Comparison of ENCODE assay signal across 9 mouse cellular contexts in the genomic region with DNA sequence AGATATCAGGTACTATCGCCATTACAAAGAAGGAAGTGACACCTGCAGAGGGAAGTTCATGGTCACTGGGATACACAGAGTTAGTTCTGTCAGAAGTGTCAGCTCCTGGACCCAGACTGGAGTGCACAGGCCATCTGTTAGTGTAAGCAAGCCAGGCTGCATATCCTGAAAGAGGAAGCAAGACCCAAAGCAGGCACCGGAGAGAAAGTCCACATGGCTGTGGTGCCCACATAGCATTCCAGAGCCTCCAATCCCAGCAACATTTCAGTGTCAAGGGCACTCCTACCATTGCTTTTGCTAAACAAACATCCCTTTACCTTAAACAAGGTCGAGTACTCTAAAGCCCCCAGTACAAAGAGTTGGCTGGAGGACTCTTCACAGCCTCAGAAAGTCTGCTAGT.
DNase-seq lines count a peak whose midpoint lies in the region; ATAC-seq and TF ChIP-seq lines count a peak whose summit lies in the region.
"Had no signal": no experiment of that assay in that cellular context is flagged by ENCODE, and none has a peak within 500 bp of the region (broad histone marks: within the 10 kb centered on the region; RNA-seq: fewer than 3 reads in every experiment).

No protein-coding gene starts in this region.

- no peak overlapping the region for H3K4me2 ChIP-seq in heart, embryonic 15.5 days
- no peak overlapping the region for H3K4me2 ChIP-seq in heart, embryonic 12.5 days

- no peak for TF ChIP-seq POLR2A in MEL (IDR thresholded peaks at IDR 0.05; ENCODE audit: control insufficient read depth in 1 of 2, insufficient read depth in 1 of 2, low read depth in 1 of 2, low read length in 2 of 2, poor library complexity in 1 of 2)

- WGBS in heart, embryonic 15.5 days: 53% methylated on average over 3 of the region's 3 CpGs
- WGBS in heart, embryonic 12.5 days: 62% methylated on average over 3 of the region's 3 CpGs

- no peak overlapping the region for H3K4me3 ChIP-seq in heart, embryonic 15.5 days
- no peak overlapping the region for H3K4me3 ChIP-seq in heart, embryonic 12.5 days
- H3K4me3 ChIP-seq in MEL (ENCODE audit: control insufficient read depth in 1 of 2, insufficient read depth in 1 of 2, low read depth in 2 of 2, low read length in 2 of 2): no peak overlapping the region
- H3K4me3 ChIP-seq: megakaryocyte, embryonic 14.5 days had no signal

- DNase-seq in MEL (ENCODE audit: low read depth, low spot score) (peak; percentile 48), MN1 (ENCODE audit: low spot score) (no peak)
- DNase-seq in lung, postnatal 36 days: peak; percentile 57
- DNase-seq in ovary, postnatal 36 days (ENCODE audit: low spot score): no peak

- no peaks in the 10 kb centered on the region for H3K79me2 ChIP-seq in MEL (ENCODE audit: control insufficient read depth, insufficient read depth, low read length, poor library complexity)

- no peak for TF ChIP-seq CTCF in MEL (IDR thresholded peaks at IDR 0.05 in 2 of 3, conservative IDR thresholded peaks at IDR 0.05 in 1 of 3; ENCODE audit: control insufficient read depth in 1 of 3, insufficient read depth in 1 of 3, low read depth in 2 of 3, low read length in 3 of 3, poor library complexity in 1 of 3, severe bottlenecking in 1 of 3)

- H3K36me3 ChIP-seq in heart, embryonic 15.5 days: no peaks in the 10 kb centered on the region
- H3K36me3 ChIP-seq in heart, embryonic 12.5 days: no peaks in the 10 kb centered on the region
- peaks cover 5 to 27% of the 10 kb centered on the region in 2 experiments for H3K36me3 ChIP-seq in MEL (ENCODE audit: control insufficient read depth in 1 of 2, insufficient read depth in 2 of 2, low read length in 2 of 2)

- H3K27me3 ChIP-seq in heart, embryonic 15.5 days: no peaks in the 10 kb centered on the region
- H3K27me3 ChIP-seq in heart, embryonic 12.5 days (replicated peaks): no peaks in the 10 kb centered on the region
- no peaks in the 10 kb centered on the region for H3K27me3 ChIP-seq in MEL (ENCODE audit: control insufficient read depth in 1 of 2, insufficient read depth in 2 of 2, low read length in 2 of 2)
- H3K27me3 ChIP-seq: megakaryocyte, embryonic 14.5 days had no signal

- no peaks in the 10 kb centered on the region for H3K9me3 ChIP-seq in heart, embryonic 15.5 days (replicated peaks)
- H3K9me3 ChIP-seq in heart, embryonic 12.5 days (replicated peaks): no peaks in the 10 kb centered on the region
- no peaks in the 10 kb centered on the region for H3K9me3 ChIP-seq in MEL (replicated peaks; ENCODE audit: insufficient read depth, low read length)
- H3K9me3 ChIP-seq: megakaryocyte, embryonic 14.5 days had no signal

- H3K4me1 ChIP-seq in heart, embryonic 15.5 days (replicated peaks): peaks cover 15% of the 10 kb centered on the region
- peaks cover 18% of the 10 kb centered on the region for H3K4me1 ChIP-seq in heart, embryonic 12.5 days (replicated peaks)
- H3K4me1 ChIP-seq in MEL (ENCODE audit: control insufficient read depth in 1 of 2, insufficient read depth in 2 of 2, low read length in 2 of 2): peaks cover 15 to 24% of the 10 kb centered on the region in 2 experiments

- no peak for ATAC-seq in heart, embryonic 15.5 days (replicated peaks; ENCODE audit: insufficient number of reproducible peaks, insufficient read depth, low FRiP score, low read depth)
- ATAC-seq in heart, embryonic 12.5 days (ENCODE audit: insufficient number of reproducible peaks, low FRiP score): no peak
- peak; percentile 68 for ATAC-seq in common myeloid progenitor, adult 5-6 weeks (replicated peaks; ENCODE audit: low read depth, poor library complexity, severe bottlenecking)
- ATAC-seq: activated CD4-positive, CD25-positive, alpha-beta regulatory T cell, adult 4 months had no signal

- no peak overlapping the region for H3K9ac ChIP-seq in heart, embryonic 15.5 days
- H3K9ac ChIP-seq in heart, embryonic 12.5 days: no peak overlapping the region
- no peak overlapping the region for H3K9ac ChIP-seq in MEL (ENCODE audit: control insufficient read depth, low read depth, low read length, poor library complexity, severe bottlenecking)

- peak overlapping the region; percentile 8; the same call in 1 of the 2 replicates for H3K27ac ChIP-seq in heart, embryonic 15.5 days
- H3K27ac ChIP-seq in heart, embryonic 12.5 days (ENCODE audit: poor library complexity, severe bottlenecking): no peak overlapping the region
- peak overlapping the region; percentile 27; the same call in 1 of the 2 replicates for H3K27ac ChIP-seq in MEL (ENCODE audit: control insufficient read depth, low read depth, low read length)

- TF ChIP-seq RAD21 in MEL (IDR thresholded peaks at IDR 0.05; ENCODE audit: low read depth, low read length): no peak

- TF ChIP-seq EP300 in MEL (IDR thresholded peaks at IDR 0.05; ENCODE audit: low read depth in 1 of 2, low read length in 2 of 2): no peak

TF ChIP-seq in MEL, 35 proteins besides CTCF, POLR2A, EP300 and RAD21:
- TF ChIP-seq CHD2 (IDR thresholded peaks at IDR 0.05; ENCODE audit: low read length) (no peak), MYC (IDR thresholded peaks at IDR 0.05; ENCODE audit: low read depth, low read length) (0 out of 2 replicates have a peak, but pooled peaks have one; percentile 39), MAX (IDR thresholded peaks at IDR 0.05; ENCODE audit: low read length) (peak; percentile 16; the same call in 1 of the 2 replicates), GATA1 (IDR thresholded peaks at IDR 0.05; ENCODE audit: low read depth, low read length) (no peak), MXI1 (IDR thresholded peaks at IDR 0.05; ENCODE audit: low read depth, low read length) (0 out of 2 replicates have a peak, but pooled peaks have one; percentile 46)

Comparison
In these comparisons a context has a peak if more than half of its experiments do, and no peak if none do; other contexts are left out.
1. DNase-seq: peak in MEL (single experiment) and lung, postnatal 36 days (single experiment); none in MN1 (single experiment) and ovary, postnatal 36 days (single experiment).